Mouse (Mus musculus) liver, embryonic 11.5 days (tissue): Measurements from ENCODE around the gene Glrb. TPM values are rescaled to one million over a fixed set of nuclear protein-coding genes. Genes with fewer than 3 reads are reported as not detected.

Source experiments
- ATAC-seq: fragments of 200-750 bp; cut with Nextera tagmentation; replicated peaks from 2 replicates; pipeline ENCODE4 v1.8.0; 2017; ENCODE audit warnings: moderate number of reproducible peaks, mild to moderate bottlenecking, moderate TSS enrichment, moderate library complexity; ENCODE audit not compliant: low FRiP score
- DNase-seq: peaks from one replicate; pipeline ENCODE4 v3.0.0-alpha.2; 2017; ENCODE audit warnings: low spot score
- H3K27ac ChIP-seq: fragments of 300-500 bp; sonication (generic); 2 replicates; pipeline ENCODE4 v1.5.1; 2014; ENCODE audit warnings: mild to moderate bottlenecking, low read depth, low read length, control low read depth
- H3K27me3 ChIP-seq: fragments of 300-500 bp; sonication (generic); replicated peaks from 2 replicates; pipeline ENCODE4 v1.6.1; 2014; ENCODE audit warnings: low read length, mixed read lengths; ENCODE audit not compliant: control insufficient read depth, insufficient read depth
- H3K36me3 ChIP-seq: fragments of 300-500 bp; sonication (generic); 2 replicates; pipeline ENCODE4 v1.6.1; 2014; ENCODE audit warnings: mild to moderate bottlenecking, low read length, moderate library complexity, mixed read lengths; ENCODE audit not compliant: control insufficient read depth, insufficient read depth
- H3K4me1 ChIP-seq: fragments of 300-500 bp; sonication (generic); replicated peaks from 2 replicates; pipeline ENCODE4 v1.6.1; 2014; ENCODE audit warnings: low read length, mixed read lengths; ENCODE audit not compliant: control insufficient read depth, insufficient read depth
- H3K4me2 ChIP-seq: fragments of 300-500 bp; sonication (generic); 2 replicates; pipeline ENCODE4 v1.6.1; 2014; ENCODE audit warnings: mild to moderate bottlenecking, control low read depth, moderate library complexity
- H3K4me3 ChIP-seq: fragments of 300-500 bp; sonication (generic); 2 replicates; pipeline ENCODE4 v1.5.1; 2014; ENCODE audit warnings: low read depth, low read length, control low read depth
- H3K9ac ChIP-seq: fragments of 300-500 bp; sonication (generic); 2 replicates; pipeline ENCODE4 v1.6.1; 2014; ENCODE audit warnings: low read depth, low read length, control low read depth
- H3K9me3 ChIP-seq: fragments of 300-500 bp; sonication (generic); 2 replicates; pipeline ENCODE4 v1.6.1; 2016; ENCODE audit warnings: low read length, inconsistent platforms, mixed read lengths; ENCODE audit not compliant: control insufficient read depth
- WGBS: fragments of 180-500 bp; shearing (Covaris S2); extraction: QIAGEN DNeasy Blood & Tissue Kit; methylation state at CpG from one replicate; pipeline ENCODE4 v1.1.7; 2014; 5-methylcytosine and 5-hydroxymethylcytosine counted together
- polyA plus RNA-seq: library from polyadenylated mRNA; unstranded; fragments of >200 nt; fragmentation: Nextera tagmentation; extraction: Ambion mirVana; gene quantifications from 2 replicates; pipeline ENCODE4 v1.2.1, GENCODE M21; 2014

The Glrb gene
- 2.4 and 3.8 TPM in 2 replicates for polyA plus RNA-seq

GRCm38 (mm10) chr3:80913111-80913778, at the start of gene Glrb:
Gene Glrb, minus strand, starts transcription at chr3:80913660.
- Histone ChIP-seq H3K27me3 (peaks cover 19% of the 10 kb centered on the region), H3K4me1 (no peaks in the 10 kb centered on the region), H3K4me2 (peak within 1 kb of the TSS; percentile 78), H3K9me3 (no peaks in the 10 kb centered on the region), H3K4me3 (peak within 1 kb of the TSS; percentile 58), H3K27ac (no peak within 1 kb of the TSS), H3K36me3 (no peaks in the 10 kb centered on the region), H3K9ac (peak within 1 kb of the TSS; percentile 43)
- WGBS, result under 1% methylated on average over 60 of the region's 76 CpGs
- DNase-seq (peak; percentile 36), ATAC-seq (peak; percentile 45; the same call in 1 of the 2 replicates)

DNA sequence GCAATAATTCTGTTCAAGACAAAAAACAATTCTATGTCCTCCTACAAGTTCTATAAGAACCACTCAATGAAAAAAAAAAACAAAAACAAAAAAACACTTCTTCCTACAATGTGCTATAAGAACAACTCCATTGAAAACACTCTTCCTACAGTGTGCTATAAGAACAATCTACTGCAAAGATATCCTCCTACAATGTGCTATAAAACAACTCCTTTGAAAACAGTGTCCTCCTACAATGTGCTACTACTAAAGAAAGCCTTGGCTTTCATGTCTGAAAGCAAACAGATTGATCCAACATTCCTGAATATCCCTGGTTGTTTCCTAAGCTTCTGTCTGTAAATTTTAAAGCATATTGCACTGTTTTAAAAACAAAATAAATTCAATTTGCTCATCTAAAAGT, 46.5 kb upstream of the Glrb start:
- H3K36me3 ChIP-seq, result no peaks in the 10 kb centered on the region
- H3K4me1 ChIP-seq, result no peaks in the 10 kb centered on the region
- no peak overlapping the region for H3K4me3 ChIP-seq
- no peak overlapping the region for H3K4me2 ChIP-seq
- no peak overlapping the region for H3K27ac ChIP-seq
- DNase-seq, result no peak
- no peak for ATAC-seq
- no peak overlapping the region for H3K9ac ChIP-seq
- H3K27me3 ChIP-seq, result no peaks in the 10 kb centered on the region
- no peaks in the 10 kb centered on the region for H3K9me3 ChIP-seq

DNA sequence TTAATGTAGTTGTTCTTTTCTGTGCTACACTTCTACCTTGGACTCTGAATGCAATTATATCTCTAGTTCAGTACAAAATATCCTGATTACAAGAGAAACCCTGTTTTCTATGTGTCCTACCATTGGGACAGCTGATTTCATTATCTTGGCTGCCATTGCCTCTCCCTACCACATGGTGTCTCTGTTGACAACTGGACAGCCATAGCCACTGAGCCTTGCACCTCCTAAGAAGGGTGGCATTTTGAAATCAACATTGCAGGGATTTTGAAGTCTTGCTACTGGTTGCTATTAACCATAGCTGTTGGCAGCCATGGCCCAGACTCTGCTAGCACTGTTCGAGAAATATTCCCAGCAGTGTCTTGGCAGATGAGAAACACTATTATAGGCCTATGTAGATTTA, 45.1 kb upstream of the Glrb start:
- Histone ChIP-seq H3K36me3 (no peaks in the 10 kb centered on the region), H3K9me3 (no peaks in the 10 kb centered on the region), H3K27ac (no peak overlapping the region), H3K9ac (no peak overlapping the region), H3K4me3 (no peak overlapping the region), H3K27me3 (no peaks in the 10 kb centered on the region), H3K4me1 (no peaks in the 10 kb centered on the region), H3K4me2 (no peak overlapping the region)
- WGBS, result 37% methylated on average over 1 of the region's 1 CpGs
- no peak for ATAC-seq
- DNase-seq, result no peak

DNA sequence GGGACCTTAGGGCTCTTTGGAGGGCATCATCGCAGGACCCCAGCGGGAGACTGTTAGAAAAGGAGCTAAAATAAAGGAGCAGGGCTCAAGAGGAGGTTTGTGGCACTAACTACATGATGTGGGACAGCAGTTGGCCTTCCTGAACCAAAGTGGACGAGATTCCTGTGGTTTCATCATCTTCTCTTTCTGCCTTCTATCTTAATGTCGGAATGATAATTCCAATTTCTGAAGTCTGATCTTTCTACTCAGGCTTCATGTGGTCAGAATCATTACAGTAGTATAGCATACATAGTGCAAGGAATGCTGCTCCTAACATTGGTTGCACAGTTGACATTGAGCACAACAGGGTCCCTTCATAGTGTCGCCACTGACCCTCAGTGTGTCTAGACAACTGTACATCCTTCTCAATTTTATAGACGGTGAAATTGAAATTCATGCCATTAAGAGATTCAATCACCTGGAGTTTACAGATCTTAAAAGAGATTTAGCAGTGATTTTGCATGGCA, 372 bp upstream of the Glrb start:
- peak overlapping the region; percentile 78 for H3K4me2 ChIP-seq
- no peaks in the 10 kb centered on the region for H3K9me3 ChIP-seq
- peak overlapping the region; percentile 58 for H3K4me3 ChIP-seq
- H3K27me3 ChIP-seq, result peaks cover 19% of the 10 kb centered on the region
- H3K4me1 ChIP-seq, result no peaks in the 10 kb centered on the region
- H3K36me3 ChIP-seq, result no peaks in the 10 kb centered on the region
- H3K27ac ChIP-seq, result no peak overlapping the region
- whole genome bisulfite sequencing, result 25% methylated on average over 6 of the region's 6 CpGs
- ATAC-seq (no peak), DNase-seq (no peak)
- H3K9ac ChIP-seq, result peak overlapping the region; percentile 43

GRCm38 (mm10) chr3:80894745-80895480, 18.5 kb downstream of the Glrb start:
- ATAC-seq (no peak), DNase-seq (no peak)
- Histone ChIP-seq H3K9me3 (no peaks in the 10 kb centered on the region), H3K4me2 (no peak overlapping the region), H3K36me3 (no peaks in the 10 kb centered on the region), H3K27me3 (no peaks in the 10 kb centered on the region), H3K27ac (no peak overlapping the region), H3K4me3 (no peak overlapping the region), H3K9ac (no peak overlapping the region), H3K4me1 (0 out of 2 replicates have a peak, but pooled peaks cover 3% of the 10 kb centered on the region)
- WGBS, result 72% methylated on average over 5 of the region's 5 CpGs

DNA sequence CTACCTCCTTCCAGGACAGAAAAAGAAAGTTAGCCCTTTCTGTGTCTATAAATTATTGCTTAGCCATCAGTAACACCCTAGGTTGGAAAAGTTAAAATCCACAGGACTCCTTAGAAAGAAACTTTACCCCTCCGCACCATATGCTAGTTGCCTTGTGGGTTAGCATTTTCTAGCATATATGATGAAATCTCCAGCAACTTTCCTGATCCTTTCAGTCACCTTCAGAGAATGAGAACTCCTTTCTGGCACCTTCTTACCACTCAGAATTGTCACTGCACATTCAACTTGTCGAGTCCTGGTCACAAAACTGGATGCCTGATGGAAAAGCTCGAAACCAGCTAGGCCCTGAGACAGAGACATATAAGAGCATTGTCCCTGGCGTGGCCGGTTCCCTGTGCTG, 19.1 kb downstream of the Glrb start:
- DNase-seq, result no peak
- Histone ChIP-seq H3K4me1 (0 out of 2 replicates have a peak, but pooled peaks cover 3% of the 10 kb centered on the region), H3K36me3 (no peaks in the 10 kb centered on the region), H3K27me3 (no peaks in the 10 kb centered on the region), H3K4me2 (no peak overlapping the region), H3K4me3 (no peak overlapping the region), H3K27ac (no peak overlapping the region), H3K9me3 (no peaks in the 10 kb centered on the region), H3K9ac (no peak overlapping the region)
- 80% methylated on average over 5 of the region's 5 CpGs for WGBS
- ATAC-seq, result no peak

DNA sequence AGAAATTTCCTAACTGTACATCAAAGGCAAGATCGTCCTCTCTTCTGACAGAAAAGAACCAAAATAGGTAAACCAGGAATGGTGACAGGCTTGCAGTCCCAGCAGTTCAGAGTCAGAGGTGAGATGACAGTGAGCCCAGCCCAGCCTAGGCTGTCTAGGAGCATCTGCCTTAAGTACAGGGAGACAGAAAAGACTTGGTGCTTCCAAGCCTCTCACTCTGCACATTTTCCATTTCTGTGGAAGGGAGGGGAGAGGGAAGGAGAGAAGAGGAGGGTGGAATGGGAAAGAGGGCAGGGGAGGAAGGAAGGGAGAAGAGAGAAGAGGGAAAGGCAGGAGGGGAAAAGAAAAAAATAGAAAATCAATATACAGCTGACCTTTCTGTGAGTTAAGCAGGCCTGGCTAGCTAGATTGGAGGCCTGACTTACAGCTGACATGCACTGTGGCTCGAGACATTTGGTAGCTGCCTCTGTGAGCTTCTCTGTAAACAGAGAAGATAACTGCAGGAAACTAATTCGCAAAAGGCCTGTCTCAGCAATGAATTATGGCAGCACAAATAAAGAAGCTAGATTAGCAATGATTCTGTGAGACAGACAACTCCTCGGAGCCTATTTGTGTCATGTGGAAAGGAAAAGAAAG, 20.3 kb downstream of the Glrb start:
- Histone ChIP-seq H3K4me3 (no peak overlapping the region), H3K4me1 (0 out of 2 replicates have a peak, but pooled peaks cover 3% of the 10 kb centered on the region), H3K4me2 (no peak overlapping the region), H3K9ac (no peak overlapping the region), H3K27me3 (no peaks in the 10 kb centered on the region), H3K27ac (no peak overlapping the region), H3K36me3 (no peaks in the 10 kb centered on the region), H3K9me3 (no peaks in the 10 kb centered on the region)
- 43% methylated on average over 4 of the region's 4 CpGs for WGBS
- DNase-seq (no peak), ATAC-seq (no peak)

DNA sequence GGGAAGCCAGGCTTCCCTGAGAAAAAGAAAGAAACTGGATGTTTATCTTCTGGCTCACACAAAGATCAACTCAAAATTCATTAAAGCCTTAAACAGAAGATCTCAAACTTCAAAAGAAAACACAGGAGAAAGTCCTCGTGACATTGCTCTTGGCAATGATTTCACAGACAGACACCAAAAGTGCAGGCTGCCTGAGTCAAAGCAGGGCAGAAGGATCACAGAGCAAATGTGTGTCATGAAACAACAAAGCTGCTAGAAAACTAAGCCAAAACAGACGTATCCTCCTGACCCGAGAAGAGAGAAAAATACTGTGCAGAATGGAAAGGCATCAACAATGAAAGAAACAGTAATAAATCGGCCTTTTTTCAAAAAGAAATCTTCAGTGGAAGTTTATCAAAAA, 22.4 kb downstream of the Glrb start:
- H3K9ac ChIP-seq, result no peak overlapping the region
- no peak overlapping the region for H3K27ac ChIP-seq
- no peaks in the 10 kb centered on the region for H3K9me3 ChIP-seq
- no peak overlapping the region for H3K4me2 ChIP-seq
- no peaks in the 10 kb centered on the region for H3K36me3 ChIP-seq
- WGBS, result 63% methylated on average over 4 of the region's 4 CpGs
- no peak for ATAC-seq
- no peak overlapping the region for H3K4me3 ChIP-seq
- 0 out of 2 replicates have a peak, but pooled peaks cover 3% of the 10 kb centered on the region for H3K4me1 ChIP-seq
- no peak for DNase-seq
- no peaks in the 10 kb centered on the region for H3K27me3 ChIP-seq
